Mouse (Mus musculus) bone marrow, adult 2 months (tissue): ENCODE results near the gene Gm49354.

Source experiments
- CTCF ChIP-seq: fragments of 200-500 bp; IDR thresholded peaks from 2 replicates; pipeline ENCODE4 v1.5.1; 2011; ENCODE audit warnings: low read length, control low read depth; ENCODE audit not compliant: control insufficient read depth, insufficient read depth
- POLR2A ChIP-seq: fragments of 200-500 bp; IDR thresholded peaks from 2 replicates; pipeline ENCODE4 v1.6.1; 2011; ENCODE audit warnings: low read depth, mild to moderate bottlenecking, control low read depth, low read length, borderline replicate concordance; ENCODE audit not compliant: control insufficient read depth

DNA sequence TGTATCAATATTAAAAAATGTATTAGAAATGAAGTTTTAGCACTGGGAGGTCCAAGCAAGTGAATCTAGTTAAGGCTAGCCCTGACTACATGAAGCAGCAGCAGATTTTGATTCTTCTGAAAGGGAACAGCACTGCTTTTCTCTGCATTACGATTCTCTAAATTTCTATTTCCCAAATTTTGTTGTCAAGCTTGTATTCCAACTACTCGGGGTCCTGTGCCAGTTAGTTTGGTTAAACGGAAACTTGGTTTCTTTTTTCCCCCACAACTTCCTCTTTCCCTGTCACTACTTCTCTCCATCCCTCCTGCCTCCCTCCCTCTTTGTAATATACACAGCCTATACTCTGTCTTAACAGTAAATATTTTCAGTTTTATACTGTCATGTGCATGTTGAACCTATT, 38.8 kb upstream of the Gm49354 start:
- TF ChIP-seq CTCF (no peak), POLR2A (no peak)
